Mouse (Mus musculus): ENCODE measurements around the gene Chl1. TPM values are rescaled to one million over a fixed set of nuclear protein-coding genes. Genes with fewer than 3 reads are reported as not detected.

Gene Chl1
- polyA plus RNA-seq, 1 experiment from 2014 or later, result 143 TPM

- H3K4me1 ChIP-seq (ENCODE audit: control insufficient read depth, insufficient read depth, low read depth, low read length), result peaks cover 10% of the 10 kb centered on the region
- no peaks in the 10 kb centered on the region for H3K27me3 ChIP-seq (replicated peaks; ENCODE audit: control insufficient read depth, insufficient read depth, low read length)
- H3K4me2 ChIP-seq (ENCODE audit: low read length), result peak overlapping the region; percentile 51
- peak overlapping the region; percentile 73 for H3K4me3 ChIP-seq (ENCODE audit: low read length)
- 3% methylated on average over 18 of the region's 18 CpGs for WGBS
- H3K9ac ChIP-seq (ENCODE audit: low read depth, low read length), result peak overlapping the region; percentile 88
- peak overlapping the region; percentile 98 for H3K27ac ChIP-seq (ENCODE audit: low read depth, low read length)
- no peaks in the 10 kb centered on the region for H3K9me3 ChIP-seq (ENCODE audit: control insufficient read depth, low read length)
- peak; percentile 50 for ATAC-seq
- H3K36me3 ChIP-seq (ENCODE audit: control insufficient read depth, insufficient read depth, low read length), result no peaks in the 10 kb centered on the region
Observed at GRCm38 (mm10) chr6:103511290-103511971, 1.0 kb downstream of the Chl1 start.

GRCm38 (mm10) chr6:103511972-103512565 is 1.7 kb downstream of the Chl1 start:
- Histone ChIP-seq H3K9me3 (ENCODE audit: control insufficient read depth, low read length) (no peaks in the 10 kb centered on the region), H3K9ac (ENCODE audit: low read depth, low read length) (peak overlapping the region; percentile 88), H3K27me3 (replicated peaks; ENCODE audit: control insufficient read depth, insufficient read depth, low read length) (no peaks in the 10 kb centered on the region), H3K4me3 (ENCODE audit: low read length) (peak overlapping the region; percentile 73), H3K4me1 (ENCODE audit: control insufficient read depth, insufficient read depth, low read depth, low read length) (peaks cover 10% of the 10 kb centered on the region), H3K27ac (ENCODE audit: low read depth, low read length) (peak overlapping the region; percentile 98), H3K36me3 (ENCODE audit: control insufficient read depth, insufficient read depth, low read length) (no peaks in the 10 kb centered on the region), H3K4me2 (ENCODE audit: low read length) (peak overlapping the region; percentile 51)
- WGBS, result under 1% methylated on average over 29 of the region's 29 CpGs
- ATAC-seq, result peak; percentile 90

- Histone ChIP-seq H3K27ac (ENCODE audit: low read depth, low read length) (peak overlapping the region; percentile 44), H3K36me3 (ENCODE audit: control insufficient read depth, insufficient read depth, low read length) (no peaks in the 10 kb centered on the region), H3K4me1 (ENCODE audit: control insufficient read depth, insufficient read depth, low read depth, low read length) (peaks cover 10% of the 10 kb centered on the region), H3K4me3 (ENCODE audit: low read length) (peak overlapping the region; percentile 73), H3K4me2 (ENCODE audit: low read length) (peak overlapping the region; percentile 51), H3K9ac (ENCODE audit: low read depth, low read length) (peak overlapping the region; percentile 52), H3K9me3 (ENCODE audit: control insufficient read depth, low read length) (no peaks in the 10 kb centered on the region), H3K27me3 (replicated peaks; ENCODE audit: control insufficient read depth, insufficient read depth, low read length) (no peaks in the 10 kb centered on the region)
- WGBS, result 41% methylated on average over 6 of the region's 6 CpGs
- 0 out of 2 replicates have a peak, but pooled peaks have one; percentile 4 for ATAC-seq
Observed at GRCm38 (mm10) chr6:103512911-103513321, 2.5 kb downstream of the Chl1 start.

- peaks cover 10% of the 10 kb centered on the region for H3K4me1 ChIP-seq (ENCODE audit: control insufficient read depth, insufficient read depth, low read depth, low read length)
- no peak for ATAC-seq
- peak overlapping the region; percentile 75 for H3K27ac ChIP-seq (ENCODE audit: low read depth, low read length)
- peak overlapping the region; percentile 51 for H3K4me2 ChIP-seq (ENCODE audit: low read length)
- H3K9ac ChIP-seq (ENCODE audit: low read depth, low read length), result peak overlapping the region; percentile 56
- H3K4me3 ChIP-seq (ENCODE audit: low read length), result peak overlapping the region; percentile 73
- WGBS, result 31% methylated on average over 8 of the region's 8 CpGs
- no peaks in the 10 kb centered on the region for H3K9me3 ChIP-seq (ENCODE audit: control insufficient read depth, low read length)
- H3K27me3 ChIP-seq (replicated peaks; ENCODE audit: control insufficient read depth, insufficient read depth, low read length), result no peaks in the 10 kb centered on the region
- H3K36me3 ChIP-seq (ENCODE audit: control insufficient read depth, insufficient read depth, low read length), result no peaks in the 10 kb centered on the region
Observed at GRCm38 (mm10) chr6:103513621-103514241, 3.3 kb downstream of the Chl1 start.

- no peaks in the 10 kb centered on the region for H3K36me3 ChIP-seq (ENCODE audit: control insufficient read depth, insufficient read depth, low read length)
- no peak for ATAC-seq
- H3K4me3 ChIP-seq (ENCODE audit: low read length), result peak overlapping the region; percentile 73; the same call in 1 of the 2 replicates
- H3K27ac ChIP-seq (ENCODE audit: low read depth, low read length), result no peak overlapping the region
- no peaks in the 10 kb centered on the region for H3K27me3 ChIP-seq (replicated peaks; ENCODE audit: control insufficient read depth, insufficient read depth, low read length)
- peak overlapping the region; percentile 51 for H3K4me2 ChIP-seq (ENCODE audit: low read length)
- WGBS, result 12% methylated on average over 1 of the region's 1 CpGs
- H3K9me3 ChIP-seq (ENCODE audit: control insufficient read depth, low read length), result no peaks in the 10 kb centered on the region
- no peak overlapping the region for H3K9ac ChIP-seq (ENCODE audit: low read depth, low read length)
- peaks cover 9% of the 10 kb centered on the region for H3K4me1 ChIP-seq (ENCODE audit: control insufficient read depth, insufficient read depth, low read depth, low read length)
Observed at GRCm38 (mm10) chr6:103514346-103514745, 4.0 kb downstream of the Chl1 start.

- H3K9ac ChIP-seq (ENCODE audit: low read depth, low read length), result no peak overlapping the region
- H3K4me2 ChIP-seq (ENCODE audit: low read length), result peak overlapping the region; percentile 51
- no peaks in the 10 kb centered on the region for H3K36me3 ChIP-seq (ENCODE audit: control insufficient read depth, insufficient read depth, low read length)
- H3K27me3 ChIP-seq (replicated peaks; ENCODE audit: control insufficient read depth, insufficient read depth, low read length), result no peaks in the 10 kb centered on the region
- no peaks in the 10 kb centered on the region for H3K9me3 ChIP-seq (ENCODE audit: control insufficient read depth, low read length)
- no peak overlapping the region for H3K4me3 ChIP-seq (ENCODE audit: low read length)
- no peak overlapping the region for H3K27ac ChIP-seq (ENCODE audit: low read depth, low read length)
- WGBS, result 18% methylated on average over 1 of the region's 1 CpGs
- H3K4me1 ChIP-seq (ENCODE audit: control insufficient read depth, insufficient read depth, low read depth, low read length), result peaks cover 5% of the 10 kb centered on the region
- ATAC-seq, result no peak
Observed at GRCm38 (mm10) chr6:103514756-103515155, 4.4 kb downstream of the Chl1 start.

GRCm38 (mm10) chr6:103519596-103519995 is 9.2 kb downstream of the Chl1 start:
- Histone ChIP-seq H3K9ac (ENCODE audit: low read depth, low read length) (no peak overlapping the region), H3K36me3 (ENCODE audit: control insufficient read depth, insufficient read depth, low read length) (no peaks in the 10 kb centered on the region), H3K4me3 (ENCODE audit: low read length) (no peak overlapping the region), H3K4me2 (ENCODE audit: low read length) (no peak overlapping the region), H3K9me3 (ENCODE audit: control insufficient read depth, low read length) (no peaks in the 10 kb centered on the region), H3K27me3 (replicated peaks; ENCODE audit: control insufficient read depth, insufficient read depth, low read length) (no peaks in the 10 kb centered on the region), H3K27ac (ENCODE audit: low read depth, low read length) (no peak overlapping the region), H3K4me1 (ENCODE audit: control insufficient read depth, insufficient read depth, low read depth, low read length) (peaks cover 4% of the 10 kb centered on the region)
- ATAC-seq, result no peak
- WGBS, result 59% methylated on average over 2 of the region's 2 CpGs

GRCm38 (mm10) chr6:103525326-103526024 is 15.1 kb downstream of the Chl1 start:
- no peak for ATAC-seq
- WGBS, result 78% methylated on average over 2 of the region's 2 CpGs
- H3K9me3 ChIP-seq (ENCODE audit: control insufficient read depth, low read length), result no peaks in the 10 kb centered on the region
- no peak overlapping the region for H3K27ac ChIP-seq (ENCODE audit: low read depth, low read length)
- no peaks in the 10 kb centered on the region for H3K36me3 ChIP-seq (ENCODE audit: control insufficient read depth, insufficient read depth, low read length)
- H3K4me3 ChIP-seq (ENCODE audit: low read length), result no peak overlapping the region
- no peaks in the 10 kb centered on the region; the same call in 1 of the 2 replicates for H3K4me1 ChIP-seq (ENCODE audit: control insufficient read depth, insufficient read depth, low read depth, low read length)
- H3K4me2 ChIP-seq (ENCODE audit: low read length), result no peak overlapping the region
- no peak overlapping the region for H3K9ac ChIP-seq (ENCODE audit: low read depth, low read length)
- H3K27me3 ChIP-seq (replicated peaks; ENCODE audit: control insufficient read depth, insufficient read depth, low read length), result no peaks in the 10 kb centered on the region

Data from hindbrain, embryonic 16.5 days (tissue).